Mouse (Mus musculus): ENCODE results near the gene Creld1.

The Creld1 gene

DNA sequence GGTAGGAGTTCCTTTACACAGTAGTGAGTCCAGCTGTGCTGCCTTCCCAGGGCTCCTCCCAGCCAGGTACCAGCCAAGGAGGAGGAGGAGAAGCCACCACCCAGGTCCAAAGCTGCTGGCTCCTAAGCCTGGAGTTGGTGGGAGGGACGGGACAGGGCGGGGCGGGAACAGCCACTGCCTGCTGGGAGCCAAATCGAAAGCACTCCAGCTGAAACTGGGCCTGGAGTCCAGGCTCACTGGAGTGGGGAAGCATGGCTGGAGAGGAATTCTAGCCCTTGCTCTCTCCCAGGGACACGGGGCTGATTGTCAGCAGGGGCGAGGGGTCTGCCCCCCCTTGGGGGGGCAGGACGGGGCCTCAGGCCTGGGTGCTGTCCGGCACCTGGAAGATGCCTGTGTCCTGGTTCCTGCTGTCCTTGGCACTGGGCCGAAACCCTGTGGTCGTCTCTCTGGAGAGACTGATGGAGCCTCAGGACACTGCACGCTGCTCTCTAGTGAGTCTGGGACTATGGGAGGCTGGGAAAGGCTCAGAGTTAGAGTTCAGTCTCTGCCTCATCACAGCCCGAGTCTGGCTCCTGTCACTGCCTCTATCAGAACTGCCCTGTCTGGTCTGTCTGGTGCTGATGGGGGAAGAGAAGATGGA lies 11.7 kb upstream of the Creld1 start, which contains the start of gene Il17rc:
Gene Il17rc (plus strand): TSS at position 131 of the 640 bp plus-strand sequence.
- DNase-seq = peak; percentile 75 to 92

DNA sequence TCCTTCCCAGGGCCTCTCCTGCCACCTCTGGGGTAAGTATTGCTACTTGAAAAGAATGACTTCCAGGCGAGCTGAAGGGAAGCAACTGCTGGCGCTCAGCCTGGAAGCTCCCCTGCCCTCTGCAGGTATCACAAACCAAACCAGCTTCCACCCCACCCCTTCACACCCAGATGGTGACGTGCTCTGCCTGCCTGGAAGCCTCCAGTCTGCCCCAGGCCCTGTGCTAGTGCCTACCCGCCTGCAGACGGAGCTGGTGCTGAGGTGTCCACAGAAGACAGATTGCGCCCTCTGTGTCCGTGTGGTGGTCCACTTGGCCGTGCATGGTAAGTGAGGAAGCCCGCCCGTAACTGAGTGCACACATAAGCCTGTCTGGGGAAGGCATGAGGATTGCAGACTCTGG lies 11.0 kb upstream of the Creld1 start:
- no peak for DNase-seq

DNA sequence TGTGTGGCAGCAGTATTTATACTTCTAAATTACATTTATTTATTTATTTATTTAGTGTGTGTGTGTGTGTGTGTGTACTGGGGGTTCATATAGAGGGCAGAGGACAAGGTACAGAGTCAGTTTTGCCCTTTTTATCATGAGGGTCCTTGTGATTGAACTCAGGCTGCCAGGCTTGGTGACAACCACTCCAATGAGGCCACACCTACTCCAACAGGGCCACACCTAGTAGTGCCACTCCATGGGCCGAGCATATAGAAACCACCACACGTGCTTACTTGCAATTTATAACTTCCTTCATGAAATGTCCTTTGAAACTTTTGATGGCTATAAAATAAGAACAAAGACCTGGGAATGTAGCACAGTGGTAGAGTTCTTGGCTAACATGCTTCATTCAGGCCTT lies 9.9 kb upstream of the Creld1 start:
- no peak for DNase-seq

DNA sequence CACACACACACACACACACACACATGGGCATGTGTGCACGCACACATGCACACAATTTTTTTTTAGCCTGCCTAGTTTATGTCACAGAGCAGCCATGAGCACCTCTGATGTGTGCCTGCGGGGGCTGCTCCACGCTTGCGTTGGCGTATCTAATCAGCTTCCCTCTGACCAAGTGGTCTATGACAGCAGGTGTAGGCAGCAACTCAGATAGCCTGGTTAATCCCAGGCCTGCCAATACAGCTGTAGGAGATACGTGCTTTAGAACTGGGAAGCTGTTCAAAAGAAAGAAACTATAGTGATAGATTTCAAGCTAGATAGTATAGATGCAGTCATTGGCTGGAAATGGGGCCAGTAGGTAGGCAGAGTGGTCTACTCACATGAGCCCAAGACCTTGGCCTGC lies 9.4 kb upstream of the Creld1 start:
- no peak for DNase-seq

DNA sequence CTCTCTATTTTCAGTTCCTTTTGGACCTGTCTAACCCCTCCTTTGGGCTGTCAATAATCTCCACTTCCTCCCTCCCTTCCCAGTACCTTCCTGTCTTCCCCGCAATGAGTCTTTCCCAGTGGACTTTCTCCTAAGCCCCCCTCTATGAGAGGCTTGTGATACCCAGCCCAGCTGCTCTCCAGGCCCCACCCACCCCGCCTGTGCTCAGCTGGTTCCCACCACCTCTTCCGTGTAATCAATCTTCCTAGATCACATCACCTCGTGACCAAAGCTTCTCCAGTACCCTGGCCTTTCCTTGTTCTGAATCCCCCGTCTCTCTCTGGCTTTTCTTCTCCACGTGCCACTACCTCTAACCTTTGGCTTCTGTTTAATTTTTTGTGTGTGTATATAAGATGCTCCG lies 5.7 kb upstream of the Creld1 start:
- no peak for DNase-seq

DNA sequence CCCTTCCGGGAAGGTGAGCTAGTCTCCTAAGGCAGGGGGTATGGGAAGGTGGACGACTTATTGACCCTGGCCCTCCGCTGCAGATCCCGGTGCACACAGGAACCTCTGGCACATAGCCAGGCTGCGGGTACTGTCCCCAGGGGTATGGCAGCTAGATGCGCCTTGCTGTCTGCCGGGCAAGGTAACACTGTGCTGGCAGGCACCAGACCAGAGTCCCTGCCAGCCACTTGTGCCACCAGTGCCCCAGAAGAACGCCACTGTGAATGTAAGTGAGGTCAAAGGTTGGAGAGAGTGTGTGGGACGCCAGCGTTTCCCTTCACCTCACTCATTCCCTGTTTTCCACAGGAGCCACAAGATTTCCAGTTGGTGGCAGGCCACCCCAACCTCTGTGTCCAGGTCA lies 4.2 kb upstream of the Creld1 start:
- DNase-seq = peak in 1 of 2 experiments; percentile 74

DNA sequence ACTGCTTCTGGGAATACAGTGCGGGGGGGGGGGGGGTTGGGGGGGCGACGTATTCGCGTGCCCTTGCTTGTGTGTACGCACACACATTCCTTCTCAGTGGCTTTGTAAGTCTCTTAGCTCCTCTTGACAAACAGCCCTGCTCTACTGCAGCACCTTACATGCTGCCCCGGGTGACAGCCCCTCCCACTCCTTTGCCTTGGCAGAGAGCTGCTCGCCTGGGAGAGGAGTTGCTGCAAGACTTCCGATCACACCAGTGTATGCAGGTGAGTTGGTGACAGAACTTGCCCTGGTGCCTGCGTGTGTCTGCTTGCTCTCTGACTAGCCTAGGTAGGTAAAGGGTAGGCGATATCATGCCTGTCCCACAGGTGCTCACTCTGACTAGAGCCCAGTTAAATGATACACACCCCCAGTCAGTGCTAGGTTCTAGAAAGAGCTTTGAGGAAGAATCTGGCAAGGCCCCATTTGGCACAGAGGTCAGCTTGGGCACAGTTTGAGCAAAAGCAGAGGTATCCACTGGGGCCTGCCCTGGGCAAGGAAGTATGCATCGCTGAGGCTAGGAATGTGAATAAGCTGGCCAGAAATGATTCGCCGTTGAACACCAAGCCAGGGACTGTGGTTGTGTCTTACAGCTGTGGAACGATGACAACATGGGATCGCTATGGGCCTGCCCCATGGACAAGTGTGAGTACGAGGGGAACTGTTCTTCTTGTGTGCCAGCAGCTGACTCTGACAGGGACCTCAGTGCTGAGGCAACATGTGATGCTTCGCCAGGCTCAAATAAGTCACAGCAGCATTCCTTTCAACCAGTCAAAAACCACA lies 2.3 kb upstream of the Creld1 start:
- DNase-seq = peak; percentile 47 to 72

DNA sequence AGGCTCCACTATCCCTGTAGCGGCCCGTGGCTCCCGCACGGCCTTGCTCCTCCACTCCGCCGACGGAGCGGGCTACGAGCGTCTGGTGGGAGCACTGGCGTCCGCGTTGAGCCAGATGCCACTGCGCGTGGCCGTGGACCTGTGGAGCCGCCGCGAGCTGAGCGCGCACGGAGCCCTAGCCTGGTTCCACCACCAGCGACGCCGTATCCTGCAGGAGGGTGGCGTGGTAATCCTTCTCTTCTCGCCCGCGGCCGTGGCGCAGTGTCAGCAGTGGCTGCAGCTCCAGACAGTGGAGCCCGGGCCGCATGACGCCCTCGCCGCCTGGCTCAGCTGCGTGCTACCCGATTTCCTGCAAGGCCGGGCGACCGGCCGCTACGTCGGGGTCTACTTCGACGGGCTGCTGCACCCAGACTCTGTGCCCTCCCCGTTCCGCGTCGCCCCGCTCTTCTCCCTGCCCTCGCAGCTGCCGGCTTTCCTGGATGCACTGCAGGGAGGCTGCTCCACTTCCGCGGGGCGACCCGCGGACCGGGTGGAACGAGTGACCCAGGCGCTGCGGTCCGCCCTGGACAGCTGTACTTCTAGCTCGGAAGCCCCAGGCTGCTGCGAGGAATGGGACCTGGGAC lies 509 bp upstream of the Creld1 start:
- peak; percentile 43 to 70 for DNase-seq

DNA sequence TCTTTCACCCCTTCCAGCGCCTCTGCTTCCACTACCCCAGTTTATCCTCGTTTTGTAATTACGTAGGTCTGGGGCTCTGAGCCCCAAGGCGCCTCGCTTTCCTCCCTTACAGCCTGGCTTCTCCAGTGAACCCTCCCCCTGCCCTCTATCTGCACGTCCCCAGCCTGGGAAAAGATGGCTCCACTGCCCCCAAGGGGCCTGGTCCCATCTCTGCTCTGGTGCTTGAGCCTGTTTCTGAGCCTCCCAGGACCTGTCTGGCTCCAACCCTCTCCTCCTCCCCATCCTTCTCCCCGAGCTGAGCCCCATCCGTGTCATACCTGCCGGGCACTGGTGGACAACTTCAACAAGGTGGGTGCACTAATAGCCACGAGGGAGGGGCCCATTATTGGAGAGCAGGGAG lies 632 bp downstream of the Creld1 start:
- DNase-seq = peak in 1 of 2 experiments; percentile 60

DNA sequence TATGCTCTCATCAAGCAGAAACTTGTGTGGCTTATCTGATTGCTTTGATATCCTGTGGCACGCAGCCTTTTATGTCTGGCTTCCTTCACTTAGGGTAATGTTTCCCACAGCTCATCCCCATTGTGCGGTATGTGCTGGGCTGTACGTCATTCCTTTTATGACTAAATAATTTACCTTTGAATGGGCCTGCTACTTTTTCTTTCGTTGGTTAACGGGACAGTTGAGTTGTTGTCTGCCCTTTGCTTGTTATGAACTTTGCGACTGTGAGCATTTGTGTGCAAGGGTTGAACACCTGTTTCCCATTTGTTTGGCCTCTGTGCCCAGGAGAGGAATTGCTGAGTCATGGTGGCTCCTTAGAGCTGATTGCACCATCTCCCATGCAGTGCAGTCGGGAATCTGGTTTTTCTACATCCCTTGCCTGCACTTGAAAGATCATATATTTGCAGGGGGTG lies 4.1 kb downstream of the Creld1 start:
- DNase-seq = peak; percentile 45 to 71

DNA sequence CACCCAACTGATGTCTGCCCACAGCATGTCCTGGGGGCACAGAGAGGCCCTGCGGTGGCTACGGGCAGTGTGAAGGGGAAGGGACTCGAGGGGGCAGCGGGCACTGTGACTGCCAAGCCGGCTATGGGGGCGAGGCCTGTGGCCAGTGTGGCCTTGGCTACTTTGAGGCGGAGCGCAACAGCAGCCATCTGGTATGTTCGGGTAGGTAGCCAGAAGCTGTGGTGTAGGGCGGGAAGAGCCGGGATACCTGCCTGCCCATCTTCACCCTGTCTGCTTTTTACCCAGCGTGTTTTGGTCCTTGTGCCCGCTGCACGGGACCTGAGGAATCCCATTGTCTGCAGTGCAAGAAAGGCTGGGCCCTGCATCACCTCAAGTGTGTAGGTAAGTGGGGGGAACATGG lies 6.3 kb downstream of the Creld1 start:
- no peak for DNase-seq

DNA sequence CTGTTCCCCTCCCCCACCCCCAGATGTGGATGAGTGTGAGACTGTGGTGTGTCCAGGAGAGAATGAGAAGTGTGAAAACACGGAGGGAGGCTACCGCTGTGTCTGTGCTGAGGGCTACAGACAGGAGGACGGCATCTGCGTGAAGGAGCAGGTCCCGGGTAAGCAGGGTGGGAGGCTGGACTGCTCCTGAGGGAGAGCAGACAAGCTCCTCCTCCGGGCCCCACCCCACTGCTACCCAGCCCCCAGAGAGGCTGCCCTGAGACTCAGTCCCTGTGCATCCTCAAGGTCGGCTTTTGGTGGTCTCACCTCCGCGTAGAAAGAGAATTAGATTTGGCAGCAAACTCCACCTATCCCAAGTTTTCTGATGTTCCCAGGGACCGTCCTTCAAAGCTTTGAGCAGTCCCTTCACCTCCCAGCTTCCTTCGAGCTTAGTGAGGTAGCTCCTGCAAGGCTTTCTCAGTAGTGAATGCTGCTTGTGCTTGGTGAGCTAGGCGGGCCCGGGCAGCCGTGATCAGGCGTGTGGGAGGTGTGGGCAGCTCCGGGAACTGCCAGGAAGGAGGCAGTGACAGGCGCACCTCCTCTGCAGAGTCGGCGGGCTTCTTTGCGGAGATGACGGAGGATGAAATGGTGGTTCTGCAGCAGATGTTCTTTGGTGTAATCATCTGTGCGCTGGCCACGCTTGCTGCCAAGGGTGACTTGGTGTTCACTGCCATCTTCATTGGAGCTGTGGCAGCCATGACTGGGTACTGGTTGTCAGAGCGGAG lies 9.2 kb downstream of the Creld1 start:
- no peak for DNase-seq

DNA sequence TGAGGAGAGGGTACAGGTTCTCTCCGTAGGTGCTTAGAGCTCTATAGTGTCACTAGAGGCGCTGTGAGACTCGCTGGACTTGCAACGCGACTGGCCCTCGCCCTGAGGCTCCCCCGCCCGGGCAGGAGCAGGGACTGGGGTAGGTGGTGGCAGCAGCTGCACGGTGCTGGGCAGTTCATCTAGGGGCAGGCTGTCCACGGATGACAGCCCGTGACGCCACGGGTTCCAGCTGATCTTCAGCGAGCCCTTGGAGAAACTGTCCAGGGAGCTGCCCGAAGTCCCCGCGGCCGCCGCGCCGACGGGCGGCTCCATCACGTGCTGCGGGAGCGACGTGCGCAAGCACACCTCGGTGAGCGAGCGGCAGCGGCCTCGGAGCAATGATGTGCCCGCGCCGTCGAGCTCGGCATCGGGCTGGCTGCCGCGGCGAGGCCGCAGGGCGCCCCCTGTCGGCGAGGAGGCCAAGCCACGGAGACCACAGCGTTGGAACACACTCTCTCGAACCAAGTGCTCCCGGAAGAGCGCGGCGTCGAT lies 11.2 kb downstream of the Creld1 start:
- DNase-seq = peak; percentile 79 to 90

DNA sequence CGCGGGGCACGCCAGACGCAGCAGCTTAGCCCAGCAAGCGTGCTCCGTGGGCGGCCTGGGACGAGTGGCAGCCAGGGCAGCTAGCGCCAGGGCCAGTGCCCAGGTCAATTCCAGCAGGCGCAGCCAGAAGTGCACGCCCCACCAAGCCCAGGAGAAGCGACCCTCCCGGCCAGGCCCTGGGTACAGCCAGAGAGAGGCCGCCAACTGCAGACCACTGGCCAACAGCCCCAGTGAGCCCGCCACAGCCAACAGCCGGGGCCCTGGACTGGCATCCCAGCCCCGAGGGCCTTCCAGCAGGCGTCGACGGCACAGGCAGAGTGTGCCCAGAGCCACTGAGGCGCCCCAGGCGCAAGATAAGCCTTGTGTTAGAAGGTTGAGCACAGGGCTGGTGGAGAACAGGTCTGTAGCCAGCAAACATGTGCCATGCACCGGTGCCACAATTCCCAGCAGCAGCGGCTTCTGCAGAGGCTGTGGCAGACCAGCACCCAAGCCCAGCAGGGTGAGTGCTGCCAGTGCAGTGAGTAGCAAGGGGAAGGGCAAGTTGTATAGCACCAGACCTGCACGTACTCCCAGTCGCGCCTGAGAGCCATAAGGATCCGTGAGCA lies 12.1 kb downstream of the Creld1 start:
- DNase-seq = no peak

DNA sequence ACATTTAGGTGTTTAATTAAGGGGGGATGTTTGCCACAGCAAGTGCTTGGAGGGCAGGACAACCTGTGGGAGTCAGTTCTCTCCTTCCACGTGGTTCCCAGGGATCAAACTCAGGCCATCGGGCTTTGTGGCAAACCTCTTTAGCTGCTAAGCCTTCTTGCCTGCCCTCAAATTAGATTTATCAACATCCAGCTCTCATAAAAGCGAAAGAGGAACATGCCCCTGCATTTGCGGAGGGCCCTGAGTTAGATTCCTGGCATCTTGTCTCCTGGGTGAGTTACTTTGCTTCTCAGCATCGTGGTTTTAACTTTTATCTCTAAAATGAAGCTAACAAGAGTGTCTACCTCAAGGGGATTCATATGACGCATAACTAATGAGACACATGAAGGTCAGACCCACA lies 16.2 kb downstream of the Creld1 start:
- DNase-seq = no peak

DNA sequence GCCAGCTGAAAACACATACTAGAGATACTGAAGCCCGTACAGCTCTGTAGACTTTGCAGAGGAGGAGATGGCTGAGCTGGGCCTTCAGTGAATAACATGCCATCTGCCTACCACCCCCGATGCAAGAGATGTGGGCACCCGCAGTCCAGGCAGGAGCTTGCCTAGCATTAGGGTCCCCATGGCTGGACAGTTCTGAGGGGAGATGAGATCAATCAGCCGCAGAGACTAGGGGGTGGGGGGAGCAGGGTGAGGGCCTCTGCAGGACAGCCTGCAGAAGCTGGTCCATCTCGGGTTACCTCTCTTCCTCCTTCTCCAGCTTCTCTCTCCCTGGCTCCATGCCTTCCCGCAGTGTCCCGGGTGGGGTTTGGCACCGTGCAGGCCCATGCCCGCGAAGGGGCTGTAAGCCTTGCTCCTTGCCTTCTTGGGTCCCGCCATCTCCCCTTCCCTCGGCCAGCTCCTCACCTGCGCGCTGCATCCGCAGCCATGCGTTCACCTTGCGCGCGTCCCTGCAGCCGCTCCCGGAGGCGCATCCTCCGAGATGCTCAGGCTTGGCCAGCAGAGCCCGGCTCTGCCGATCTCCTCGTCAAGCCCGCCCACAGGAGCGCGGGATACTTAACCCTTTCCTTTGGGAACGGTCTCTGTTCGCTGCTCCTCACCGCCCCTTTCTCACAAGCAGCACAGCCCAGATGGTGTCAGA lies 18.4 kb downstream of the Creld1 start, which contains the start of gene Prrt3:
Gene Prrt3 (minus strand): TSS at position 544 of the 697 bp plus-strand sequence.
- DNase-seq = no peak

DNA sequence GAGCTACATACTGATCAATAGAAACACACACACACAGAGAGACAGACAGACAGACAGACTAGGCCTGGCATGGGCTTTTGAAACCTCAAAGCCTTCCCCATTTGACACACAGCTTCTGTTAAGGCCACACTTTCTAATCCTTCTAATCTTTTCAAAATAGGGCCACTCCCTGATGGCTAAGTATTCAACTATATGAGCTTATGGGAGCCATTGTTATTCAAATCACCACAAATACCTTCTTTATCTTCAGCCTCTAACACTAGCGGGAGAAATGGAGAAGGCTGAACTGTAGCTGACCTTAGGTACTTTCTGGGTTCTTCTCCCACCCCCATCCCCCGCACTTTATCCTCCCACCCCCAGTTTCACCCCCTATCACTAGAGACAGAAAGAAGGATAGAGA lies 19.7 kb downstream of the Creld1 start:
- DNase-seq = no peak

DNA sequence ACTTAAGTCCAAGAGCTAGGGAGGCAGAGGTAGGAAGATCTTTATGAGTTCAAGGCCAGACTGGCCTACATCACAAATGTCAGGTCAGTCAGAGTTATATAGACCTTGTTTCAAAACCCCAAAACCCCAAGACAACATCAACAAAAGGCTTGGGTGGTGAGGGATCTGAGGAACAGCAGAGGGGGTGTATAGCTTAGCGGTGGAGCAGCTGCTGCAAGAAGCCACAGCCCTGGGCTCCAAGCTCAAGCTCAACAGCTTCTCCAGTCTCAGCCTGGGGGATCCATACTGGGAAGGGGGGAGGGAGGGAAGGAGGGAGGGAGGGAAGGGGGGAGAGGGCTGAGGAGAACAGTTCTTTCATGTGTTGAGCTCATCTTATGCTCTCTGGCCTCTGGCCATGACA lies 22.6 kb downstream of the Creld1 start:
- no peak for DNase-seq

DNA sequence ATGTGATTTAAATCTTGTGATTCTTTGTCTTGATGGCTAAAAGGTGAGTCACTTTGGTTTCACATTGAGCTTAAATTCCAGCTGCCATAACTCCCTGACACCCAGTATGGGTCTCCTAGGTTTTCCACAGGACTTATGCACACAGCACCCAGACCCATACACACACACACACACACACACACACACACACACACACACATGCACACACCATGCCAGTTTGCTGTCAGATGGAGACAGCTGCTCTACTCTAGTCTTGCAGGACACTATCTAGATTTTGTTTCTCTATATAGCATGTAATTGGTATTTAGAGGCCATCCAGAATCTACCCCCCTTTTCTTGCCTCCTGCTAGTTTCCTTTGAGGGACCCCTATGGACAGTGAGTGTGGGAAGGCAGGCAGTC lies 24.0 kb downstream of the Creld1 start:
- no peak for DNase-seq

DNA sequence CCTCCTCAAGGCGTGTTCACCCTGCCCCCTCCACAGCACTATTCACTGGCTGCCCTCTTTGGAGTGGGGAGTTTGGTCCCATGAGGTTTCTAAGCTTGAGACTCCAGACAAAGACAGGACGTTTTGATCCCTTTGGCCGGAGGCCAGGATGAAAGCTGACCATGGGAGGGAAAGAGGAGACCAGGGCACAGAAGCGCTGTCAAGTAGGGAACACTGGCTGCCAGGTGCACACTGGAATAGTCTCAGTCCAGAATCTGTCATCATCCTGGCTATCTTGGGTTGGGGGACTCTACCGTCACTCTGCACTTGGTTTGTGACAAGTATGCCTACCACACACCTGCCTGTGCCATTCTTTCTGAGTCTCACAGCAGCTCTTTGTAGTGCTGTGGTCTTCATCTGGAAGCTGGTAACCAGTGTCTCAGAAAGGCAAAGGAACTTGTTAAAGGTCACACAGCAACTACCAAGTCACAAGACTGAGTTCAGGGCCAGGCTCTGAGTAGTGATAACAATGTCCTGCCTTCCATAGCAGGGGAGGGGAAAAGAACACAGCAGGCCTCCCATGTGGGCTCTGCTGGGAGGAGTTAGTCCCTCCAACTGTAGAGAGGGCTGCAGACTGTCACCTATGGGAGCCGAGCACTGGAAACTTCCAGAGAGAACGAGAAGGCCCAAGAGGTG lies 25.3 kb downstream of the Creld1 start:
- DNase-seq = no peak

DNA sequence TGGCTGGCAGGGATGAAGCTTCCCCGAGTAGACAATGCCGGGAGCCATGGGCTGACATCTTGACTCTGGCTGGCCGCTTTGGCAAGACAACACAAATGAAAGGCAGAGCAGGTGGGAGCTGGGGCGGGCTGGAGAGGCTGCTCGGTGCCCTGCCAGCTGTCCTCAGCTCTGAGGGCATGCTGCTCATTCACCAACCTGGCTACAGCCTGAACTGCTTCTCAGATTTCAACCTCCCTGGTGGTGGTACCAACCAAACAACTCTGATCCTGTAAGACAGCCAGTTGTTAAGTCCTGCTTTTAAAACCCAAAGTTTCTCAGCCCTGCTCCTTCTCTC lies 25.8 kb downstream of the Creld1 start:
- DNase-seq = no peak
